Mouse (Mus musculus) kidney, postnatal 0 days (tissue): Measurements from ENCODE around the gene Ccnj. TPM values are rescaled to one million over a fixed set of nuclear protein-coding genes. Genes with fewer than 3 reads are reported as not detected.

Experiments used
- ATAC-seq: fragments of 200-750 bp; cut with Nextera tagmentation; replicated peaks from 2 replicates; pipeline ENCODE4 v1.8.0; 2017; ENCODE audit warnings: low read depth, moderate number of reproducible peaks, moderate TSS enrichment, moderate library complexity; ENCODE audit not compliant: low FRiP score
- DNase-seq: peaks from one replicate; pipeline ENCODE4 v3.0.0-alpha.2; 2016; ENCODE audit warnings: low spot score
- H3K27ac ChIP-seq: fragments of 300-500 bp; sonication (generic); 2 replicates; pipeline ENCODE4 v1.5.1; 2014; ENCODE audit warnings: mild to moderate bottlenecking
- H3K27me3 ChIP-seq: fragments of 300-500 bp; sonication (generic); 2 replicates; pipeline ENCODE4 v1.6.1; 2014; ENCODE audit warnings: low read length, mixed read lengths; ENCODE audit not compliant: insufficient read depth
- H3K36me3 ChIP-seq: fragments of 300-500 bp; sonication (generic); 2 replicates; pipeline ENCODE4 v1.6.1; 2014; ENCODE audit warnings: low read length, mixed read lengths; ENCODE audit not compliant: insufficient read depth
- H3K4me1 ChIP-seq: fragments of 300-500 bp; sonication (generic); replicated peaks from 2 replicates; pipeline ENCODE4 v1.6.1; 2014; ENCODE audit warnings: antibody characterized with exemption, low read length, mixed read lengths; ENCODE audit not compliant: insufficient read depth
- H3K4me2 ChIP-seq: fragments of 300-500 bp; sonication (generic); 2 replicates; pipeline ENCODE4 v1.6.1; 2014; ENCODE audit warnings: mild to moderate bottlenecking, low read length, moderate library complexity, mixed read lengths
- H3K4me3 ChIP-seq: fragments of 300-500 bp; sonication (generic); replicated peaks from 2 replicates; pipeline ENCODE4 v1.5.1; 2014; ENCODE audit warnings: low read depth, low read length
- H3K9ac ChIP-seq: fragments of 300-500 bp; sonication (generic); 2 replicates; pipeline ENCODE4 v1.6.1; 2014; ENCODE audit warnings: low read depth, low read length
- H3K9me3 ChIP-seq: fragments of 300-500 bp; sonication (generic); replicated peaks from 2 replicates; pipeline ENCODE4 v1.6.1; 2016; ENCODE audit warnings: low read length, inconsistent platforms, mixed read lengths
- CTCF ChIP-seq: IDR thresholded peaks from 2 replicates; pipeline ENCODE4 v1.5.1; 2016; ENCODE audit warnings: antibody characterized with exemption, low read depth, mild to moderate bottlenecking, moderate library complexity
- WGBS: fragments of 180-500 bp; shearing (Covaris S2); extraction: QIAGEN DNeasy Blood & Tissue Kit; methylation state at CpG from one replicate; pipeline ENCODE4 v1.1.7; 2014; 5-methylcytosine and 5-hydroxymethylcytosine counted together
- polyA plus RNA-seq: library from polyadenylated mRNA; unstranded; fragments of >200 nt; fragmentation: Nextera tagmentation; extraction: Ambion mirVana; gene quantifications from 2 replicates; pipeline ENCODE4 v1.2.1, GENCODE M21; 2015

Ccnj gene
- 8.8 and 9.0 TPM in 2 replicates for polyA plus RNA-seq

- under 1% methylated on average over 71 of the region's 71 CpGs for WGBS
- H3K27ac ChIP-seq, result peak within 1 kb of the TSS; percentile 87
- H3K9ac ChIP-seq, result peak within 1 kb of the TSS; percentile 90
- H3K9me3 ChIP-seq, result no peaks in the 10 kb centered on the region
- no peaks in the 10 kb centered on the region for H3K27me3 ChIP-seq
- H3K36me3 ChIP-seq, result no peaks in the 10 kb centered on the region
- ATAC-seq (peak; percentile 98), DNase-seq (peak; percentile 90)
- peaks cover 9% of the 10 kb centered on the region; the same call in 1 of the 2 replicates for H3K4me1 ChIP-seq
- H3K4me3 ChIP-seq, result peak within 1 kb of the TSS; percentile 75
- no peak for TF ChIP-seq CTCF
- peak within 1 kb of the TSS; percentile 65 for H3K4me2 ChIP-seq
These were observed at the start of gene Ccnj for GRCm38 (mm10) chr19:40830703-40831415. Gene Ccnj, plus strand, starts transcription at chr19:40831279.

GRCm38 (mm10) chr19:40788004-40788714 lies 42.9 kb upstream of the Ccnj start:
- Histone ChIP-seq H3K9me3 (no peaks in the 10 kb centered on the region), H3K4me2 (no peak overlapping the region), H3K9ac (no peak overlapping the region), H3K36me3 (no peaks in the 10 kb centered on the region), H3K27ac (no peak overlapping the region), H3K27me3 (no peaks in the 10 kb centered on the region), H3K4me1 (no peaks in the 10 kb centered on the region), H3K4me3 (no peak overlapping the region)
- DNase-seq (no peak), ATAC-seq (no peak)
- 68% methylated on average over 15 of the region's 15 CpGs for WGBS
- no peak for TF ChIP-seq CTCF

GRCm38 (mm10) chr19:40788715-40789084 lies 42.4 kb upstream of the Ccnj start:
- no peak for ATAC-seq
- H3K9ac ChIP-seq, result no peak overlapping the region
- no peak for DNase-seq
- 69% methylated on average over 2 of the region's 2 CpGs for WGBS
- no peak for TF ChIP-seq CTCF
- no peaks in the 10 kb centered on the region for H3K9me3 ChIP-seq
- H3K27me3 ChIP-seq, result no peaks in the 10 kb centered on the region
- no peak overlapping the region for H3K4me2 ChIP-seq
- no peaks in the 10 kb centered on the region for H3K4me1 ChIP-seq
- no peak overlapping the region for H3K27ac ChIP-seq
- H3K36me3 ChIP-seq, result no peaks in the 10 kb centered on the region
- H3K4me3 ChIP-seq, result no peak overlapping the region

GRCm38 (mm10) chr19:40805176-40805737 lies 25.8 kb upstream of the Ccnj start:
- DNase-seq, result no peak
- H3K27ac ChIP-seq, result no peak overlapping the region

GRCm38 (mm10) chr19:40809858-40810257 lies 21.2 kb upstream of the Ccnj start:
- no peak for TF ChIP-seq CTCF
- 39% methylated on average over 7 of the region's 7 CpGs for WGBS
- Histone ChIP-seq H3K4me1 (no peaks in the 10 kb centered on the region), H3K4me2 (no peak overlapping the region), H3K27ac (no peak overlapping the region), H3K9me3 (no peaks in the 10 kb centered on the region), H3K36me3 (no peaks in the 10 kb centered on the region), H3K27me3 (0 out of 2 replicates have a peak, but pooled peaks cover 6% of the 10 kb centered on the region), H3K9ac (no peak overlapping the region), H3K4me3 (no peak overlapping the region)
- peak; percentile 54; the same call in 1 of the 2 replicates for ATAC-seq
- peak; percentile 16 for DNase-seq

More at GRCm38 (mm10) chr19:40805176-40805737, 25.8 kb upstream of the Ccnj start:
- H3K4me2 ChIP-seq, result no peak overlapping the region
- 0 out of 2 replicates have a peak, but pooled peaks cover 7% of the 10 kb centered on the region for H3K27me3 ChIP-seq
- H3K4me3 ChIP-seq, result no peak overlapping the region
- no peak overlapping the region for H3K9ac ChIP-seq
- WGBS, result 32% methylated on average over 7 of the region's 7 CpGs
- no peak for TF ChIP-seq CTCF
- H3K36me3 ChIP-seq, result no peaks in the 10 kb centered on the region
- no peaks in the 10 kb centered on the region for H3K9me3 ChIP-seq
- no peak for ATAC-seq
- no peaks in the 10 kb centered on the region for H3K4me1 ChIP-seq

GRCm38 (mm10) chr19:40811840-40812239 lies 19.2 kb upstream of the Ccnj start:
- Histone ChIP-seq H3K27ac (no peak overlapping the region), H3K9me3 (no peaks in the 10 kb centered on the region), H3K9ac (no peak overlapping the region), H3K36me3 (no peaks in the 10 kb centered on the region), H3K4me1 (no peaks in the 10 kb centered on the region), H3K4me2 (no peak overlapping the region), H3K27me3 (0 out of 2 replicates have a peak, but pooled peaks cover 4% of the 10 kb centered on the region), H3K4me3 (no peak overlapping the region)
- ATAC-seq, result no peak
- 79% methylated on average over 4 of the region's 4 CpGs for WGBS
- no peak for TF ChIP-seq CTCF
- no peak for DNase-seq
